Mouse (Mus musculus) midbrain, embryonic 14.5 days (tissue): ENCODE data around the gene Rnf215. TPM values are rescaled to one million over a fixed set of nuclear protein-coding genes. Genes with fewer than 3 reads are reported as not detected.

Experiments
- ATAC-seq: fragments of 200-750 bp; cut with Nextera tagmentation; 2 replicates; pipeline ENCODE4 v1.8.0; 2017; ENCODE audit warnings: moderate number of reproducible peaks, moderate library complexity; ENCODE audit not compliant: low FRiP score, low TSS enrichment
- DNase-seq: peaks from one replicate; pipeline ENCODE4 v3.0.0-alpha.2; 2015
- H3K27ac ChIP-seq: fragments of 300-500 bp; sonication (generic); replicated peaks from 2 replicates; pipeline ENCODE4 v1.5.1; 2014; ENCODE audit warnings: mild to moderate bottlenecking, low read depth, low read length, moderate library complexity
- H3K27me3 ChIP-seq: fragments of 300-500 bp; sonication (generic); 2 replicates; pipeline ENCODE4 v1.6.1; 2014; ENCODE audit warnings: low read length, control low read depth, mixed read lengths; ENCODE audit not compliant: control insufficient read depth, insufficient read depth
- H3K36me3 ChIP-seq: fragments of 300-500 bp; sonication (generic); 2 replicates; pipeline ENCODE4 v1.6.1; 2014; ENCODE audit warnings: low read length, control low read depth; ENCODE audit not compliant: control insufficient read depth, insufficient read depth
- H3K4me1 ChIP-seq: fragments of 300-500 bp; sonication (generic); 2 replicates; pipeline ENCODE4 v1.6.1; 2014; ENCODE audit warnings: mild to moderate bottlenecking, antibody characterized with exemption, low read length, control low read depth; ENCODE audit not compliant: control insufficient read depth, insufficient read depth
- H3K4me2 ChIP-seq: fragments of 300-500 bp; sonication (generic); 2 replicates; pipeline ENCODE4 v1.6.1; 2014; ENCODE audit warnings: mild to moderate bottlenecking, low read length, moderate library complexity
- H3K4me3 ChIP-seq: fragments of 300-500 bp; sonication (generic); replicated peaks from 2 replicates; pipeline ENCODE4 v1.5.1; 2014; ENCODE audit warnings: low read depth, low read length
- H3K9ac ChIP-seq: fragments of 300-500 bp; sonication (generic); replicated peaks from 2 replicates; pipeline ENCODE4 v1.6.1; 2014; ENCODE audit warnings: mild to moderate bottlenecking, low read length, moderate library complexity
- H3K9me3 ChIP-seq: fragments of 300-500 bp; sonication (generic); 2 replicates; pipeline ENCODE4 v1.6.1; 2016; ENCODE audit warnings: low read length, control low read depth, mixed read lengths; ENCODE audit not compliant: control insufficient read depth
- WGBS: fragments of 180-500 bp; shearing (Covaris S2); extraction: QIAGEN DNeasy Blood & Tissue Kit; methylation state at CpG from one replicate; pipeline ENCODE4 v1.1.7; 2014; 5-methylcytosine and 5-hydroxymethylcytosine counted together
- polyA plus RNA-seq: library from polyadenylated mRNA; unstranded; fragments of >200 nt; fragmentation: Nextera tagmentation; extraction: Ambion mirVana; gene quantifications from 2 replicates; pipeline ENCODE4 v1.2.1, GENCODE M21; 2014

Gene Rnf215
- polyA plus RNA-seq, 1 experiment from 2014 or later = 52.7 TPM

DNA sequence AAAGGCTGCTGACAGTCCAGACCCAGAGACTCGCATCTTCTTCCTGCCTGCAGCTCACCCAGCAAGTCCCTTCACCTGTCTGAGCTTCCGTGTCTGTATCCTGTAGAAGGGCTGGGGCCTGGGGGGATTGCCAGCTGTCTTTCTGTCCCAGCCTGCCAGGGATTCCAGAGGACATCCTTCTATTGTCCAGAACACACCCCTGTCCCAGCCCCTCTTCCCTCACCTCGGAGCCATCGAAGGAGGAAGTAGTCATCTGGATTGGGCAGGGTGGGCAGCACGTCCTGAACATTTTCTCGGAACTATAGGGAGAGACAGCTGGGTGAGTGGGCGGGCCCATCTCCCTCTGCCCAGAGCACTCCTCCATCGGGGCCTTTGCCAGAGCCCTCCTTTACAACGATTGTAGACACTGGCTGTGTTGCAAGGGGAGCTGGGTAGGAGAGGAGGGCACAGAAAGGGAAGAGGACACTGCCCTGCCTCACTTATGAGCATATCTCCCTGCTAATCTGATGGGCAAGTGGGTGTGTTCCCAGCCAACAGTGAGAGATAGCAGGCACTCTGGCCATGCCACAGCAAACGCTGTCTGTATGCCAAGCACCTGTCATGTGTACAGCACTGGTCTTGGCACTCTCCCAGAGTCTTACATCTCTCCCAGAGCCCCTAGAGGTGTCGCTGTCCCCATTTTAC is 18.4 kb upstream of the Rnf215 start:
- Histone ChIP-seq H3K9me3 (no peaks in the 10 kb centered on the region), H3K27ac (no peak overlapping the region), H3K36me3 (no peaks in the 10 kb centered on the region), H3K9ac (no peak overlapping the region), H3K4me2 (no peak overlapping the region; the same call in 1 of the 2 replicates), H3K27me3 (no peaks in the 10 kb centered on the region; the same call in 1 of the 2 replicates), H3K4me3 (no peak overlapping the region), H3K4me1 (peaks cover 10% of the 10 kb centered on the region)
- DNase-seq = no peak
- ATAC-seq = no peak
- WGBS = 61% methylated on average over 11 of the region's 11 CpGs

DNA sequence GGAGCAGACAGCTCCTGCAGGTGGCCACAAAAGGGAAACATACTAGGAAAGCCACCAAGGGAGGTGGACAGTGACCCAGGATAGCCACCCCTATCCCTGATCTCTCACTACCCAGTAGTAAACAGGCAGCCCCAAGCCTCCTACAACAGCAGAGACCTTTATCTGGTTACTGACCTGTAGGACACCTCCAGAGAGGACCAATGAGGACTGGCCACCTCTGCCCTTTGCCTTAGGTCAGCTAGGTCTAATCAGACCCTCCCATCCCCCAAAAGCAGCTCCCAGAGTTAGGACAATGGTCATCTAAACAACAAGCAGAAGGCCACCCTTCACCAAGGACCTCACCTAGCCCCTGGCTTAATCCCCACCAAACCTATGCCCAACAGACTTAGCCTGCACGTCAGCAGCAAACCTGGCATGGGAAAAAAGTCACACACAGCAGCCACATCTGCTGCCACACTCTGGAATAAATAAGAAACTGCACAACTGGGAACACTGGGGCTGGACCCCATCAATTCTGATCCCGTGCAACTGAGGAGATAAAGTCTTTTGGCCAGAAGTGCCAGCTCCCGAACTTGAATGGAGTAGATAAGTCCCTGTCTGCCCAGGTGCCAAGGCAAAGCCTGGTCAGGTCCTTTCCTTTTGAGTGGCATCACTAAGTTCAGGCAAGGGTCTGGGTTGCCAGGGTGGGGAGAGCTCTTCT is 17.5 kb upstream of the Rnf215 start:
- no peak for ATAC-seq
- peak overlapping the region; percentile 59 for H3K4me3 ChIP-seq
- H3K27ac ChIP-seq = no peak overlapping the region
- no peaks in the 10 kb centered on the region; the same call in 1 of the 2 replicates for H3K27me3 ChIP-seq
- DNase-seq = peak; percentile 45
- peak overlapping the region; percentile 91 for H3K4me2 ChIP-seq
- peaks cover 10% of the 10 kb centered on the region for H3K4me1 ChIP-seq
- WGBS = 24% methylated on average over 3 of the region's 3 CpGs
- H3K9ac ChIP-seq = peak overlapping the region; percentile 64; the same call in 1 of the 2 replicates
- H3K36me3 ChIP-seq = no peaks in the 10 kb centered on the region
- H3K9me3 ChIP-seq = no peaks in the 10 kb centered on the region

GRCm38 (mm10) chr11:4118081-4118921 is 16.7 kb upstream of the Rnf215 start:
- no peak overlapping the region; the same call in 1 of the 2 replicates for H3K27ac ChIP-seq
- no peaks in the 10 kb centered on the region for H3K9me3 ChIP-seq
- no peaks in the 10 kb centered on the region; the same call in 1 of the 2 replicates for H3K27me3 ChIP-seq
- 3% methylated on average over 41 of the region's 41 CpGs for WGBS
- H3K4me1 ChIP-seq = peaks cover 10% of the 10 kb centered on the region
- peak overlapping the region; percentile 64 for H3K9ac ChIP-seq
- peak overlapping the region; percentile 59 for H3K4me3 ChIP-seq
- H3K36me3 ChIP-seq = no peaks in the 10 kb centered on the region
- H3K4me2 ChIP-seq = peak overlapping the region; percentile 91
- DNase-seq (peak; percentile 87), ATAC-seq (peak; percentile 65)

- H3K27ac ChIP-seq = no peak overlapping the region
- H3K9me3 ChIP-seq = peaks cover 2% of the 10 kb centered on the region; the same call in 1 of the 2 replicates
- no peak overlapping the region for H3K4me2 ChIP-seq
- H3K4me3 ChIP-seq = no peak overlapping the region
- peaks cover 10% of the 10 kb centered on the region for H3K4me1 ChIP-seq
- ATAC-seq = no peak
- H3K27me3 ChIP-seq = no peaks in the 10 kb centered on the region; the same call in 1 of the 2 replicates
- H3K36me3 ChIP-seq = no peaks in the 10 kb centered on the region
- no peak for DNase-seq
- 80% methylated on average over 5 of the region's 5 CpGs for WGBS
- no peak overlapping the region for H3K9ac ChIP-seq
Measured at GRCm38 (mm10) chr11:4119635-4120034, 15.4 kb upstream of the Rnf215 start.

- DNase-seq (no peak), ATAC-seq (no peak)
- no peak overlapping the region for H3K27ac ChIP-seq
- peaks cover 4% of the 10 kb centered on the region; the same call in 1 of the 2 replicates for H3K9me3 ChIP-seq
- H3K4me2 ChIP-seq = no peak overlapping the region
- no peaks in the 10 kb centered on the region for H3K36me3 ChIP-seq
- H3K4me1 ChIP-seq = peaks cover 10% of the 10 kb centered on the region
- WGBS = 82% methylated on average over 3 of the region's 3 CpGs
- no peaks in the 10 kb centered on the region; the same call in 1 of the 2 replicates for H3K27me3 ChIP-seq
- no peak overlapping the region for H3K9ac ChIP-seq
- H3K4me3 ChIP-seq = no peak overlapping the region
Measured at GRCm38 (mm10) chr11:4121691-4122090, 13.3 kb upstream of the Rnf215 start.

DNA sequence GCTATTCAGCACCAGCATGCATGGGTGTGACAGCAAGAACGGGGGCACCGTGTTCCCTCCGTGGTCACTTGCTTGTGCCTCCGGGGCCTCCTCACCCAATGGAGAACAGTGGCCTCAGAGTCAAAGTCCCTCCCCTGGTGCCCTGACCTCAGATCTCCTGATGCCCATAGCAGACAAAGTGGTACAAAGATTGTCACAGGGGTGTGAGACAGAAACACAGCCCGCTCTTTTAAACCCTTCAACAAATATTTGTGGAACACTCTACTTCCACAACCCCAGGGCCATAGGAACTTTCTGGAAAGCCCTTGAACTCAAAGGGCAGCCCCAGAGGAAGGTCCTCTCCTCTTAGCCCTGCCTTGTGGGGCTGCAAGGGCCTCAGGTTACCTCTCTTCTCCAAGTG is 12.8 kb upstream of the Rnf215 start:
- ATAC-seq (no peak), DNase-seq (no peak)
- 88% methylated on average over 5 of the region's 5 CpGs for WGBS
- no peaks in the 10 kb centered on the region for H3K27me3 ChIP-seq
- peaks cover 4% of the 10 kb centered on the region; the same call in 1 of the 2 replicates for H3K9me3 ChIP-seq
- no peak overlapping the region for H3K27ac ChIP-seq
- no peak overlapping the region for H3K9ac ChIP-seq
- H3K4me3 ChIP-seq = no peak overlapping the region
- peaks cover 10% of the 10 kb centered on the region for H3K4me1 ChIP-seq
- no peaks in the 10 kb centered on the region for H3K36me3 ChIP-seq
- no peak overlapping the region for H3K4me2 ChIP-seq

GRCm38 (mm10) chr11:4122742-4123579 is 12.0 kb upstream of the Rnf215 start, which contains the start of gene Sec14l2:
TSS of gene Sec14l2 (minus strand) at chr11:4123415.
- peaks cover 4% of the 10 kb centered on the region; the same call in 1 of the 2 replicates for H3K9me3 ChIP-seq
- DNase-seq (no peak), ATAC-seq (no peak)

DNA sequence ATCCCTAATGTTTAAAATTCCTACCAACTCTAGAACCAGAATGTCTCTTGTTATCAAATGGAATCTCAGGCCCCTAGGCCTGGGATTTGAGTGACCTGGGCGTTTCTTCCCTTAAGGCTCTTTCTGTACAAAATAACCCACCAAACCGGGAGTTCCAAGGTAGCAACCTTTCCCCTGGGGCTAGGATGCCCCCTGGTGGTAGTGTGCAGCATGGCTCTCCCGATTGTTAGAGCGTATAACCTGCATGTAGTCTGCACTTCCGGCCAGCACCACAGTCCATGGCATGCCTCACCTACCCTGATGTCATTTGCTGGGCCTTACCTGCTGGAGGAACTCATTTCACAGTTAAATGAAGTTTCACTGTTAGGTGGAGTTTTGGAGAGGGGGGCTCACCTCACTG is 11.1 kb upstream of the Rnf215 start:
- Histone ChIP-seq H3K36me3 (no peaks in the 10 kb centered on the region), H3K27ac (no peak overlapping the region), H3K4me2 (no peak overlapping the region), H3K9me3 (peaks cover 4% of the 10 kb centered on the region; the same call in 1 of the 2 replicates), H3K4me1 (no peaks in the 10 kb centered on the region), H3K9ac (no peak overlapping the region), H3K27me3 (no peaks in the 10 kb centered on the region), H3K4me3 (no peak overlapping the region)
- DNase-seq = peak; percentile 26
- WGBS = 61% methylated on average over 5 of the region's 5 CpGs
- no peak for ATAC-seq

More at GRCm38 (mm10) chr11:4122742-4123579, 12.0 kb upstream of the Rnf215 start, which contains the start of gene Sec14l2:
- no peak within 1 kb of the TSS for H3K4me3 ChIP-seq
- peaks cover 4% of the 10 kb centered on the region for H3K4me1 ChIP-seq
- no peaks in the 10 kb centered on the region for H3K36me3 ChIP-seq
- no peak within 1 kb of the TSS for H3K27ac ChIP-seq
- H3K9ac ChIP-seq = no peak within 1 kb of the TSS
- H3K4me2 ChIP-seq = no peak within 1 kb of the TSS
- no peaks in the 10 kb centered on the region for H3K27me3 ChIP-seq
- WGBS = 68% methylated on average over 10 of the region's 10 CpGs
